Mouse (Mus musculus) frontal cortex, postnatal 10 days (tissue): ENCODE data around the gene Crybg3.

Source experiments
- DNase-seq, 2 experiments: peaks; one replicate each; pipeline ENCODE4 v3.0.0; 2022; ENCODE audit warnings: low spot score in 2 of 2, mixed read lengths in 1 of 2

Crybg3 gene

GRCm38 (mm10) chr16:59451813-59452212 lies 149.0 kb downstream of the Crybg3 start:
- DNase-seq: no peak

- no peak for DNase-seq
Observed at GRCm38 (mm10) chr16:59449092-59449491, 151.7 kb downstream of the Crybg3 start.

- no peak for DNase-seq
Observed at GRCm38 (mm10) chr16:59448181-59448580, 152.6 kb downstream of the Crybg3 start.

- DNase-seq: no peak
Observed at GRCm38 (mm10) chr16:59444880-59445559, 155.8 kb downstream of the Crybg3 start.
